Mouse (Mus musculus) MEL (cell line): ENCODE results near the gene Apmap.

ENCODE experiments used
- CTCF ChIP-seq, 3 experiments: IDR thresholded peaks in 2 of 3; conservative IDR thresholded peaks in 1 of 3; 2 replicates each; pipeline ENCODE4 v1.5.1; 2011 to 2012; ENCODE audit warnings: low read length in 3 of 3, low read depth in 2 of 3, mild to moderate bottlenecking in 2 of 3, improper control_type of control experiment in 1 of 3, inconsistent platforms in 1 of 3, mixed read lengths in 1 of 3, moderate library complexity in 1 of 3; ENCODE audit not compliant: control insufficient read depth in 1 of 3, insufficient read depth in 1 of 3, poor library complexity in 1 of 3, severe bottlenecking in 1 of 3
- ETS1 ChIP-seq: IDR thresholded peaks from 2 replicates; pipeline ENCODE4 v1.6.1; 2012; ENCODE audit warnings: low read depth, mild to moderate bottlenecking, inconsistent platforms, low read length, improper control_type of control experiment, moderate library complexity
- RAD21 ChIP-seq: IDR thresholded peaks from 2 replicates; pipeline ENCODE4 v1.6.1; 2011; ENCODE audit warnings: mild to moderate bottlenecking, low read depth, low read length, improper control_type of control experiment
- TAL1 ChIP-seq: IDR thresholded peaks from 2 replicates; pipeline ENCODE4 v1.6.1; 2012; ENCODE audit warnings: mild to moderate bottlenecking, inconsistent platforms, low read length, moderate library complexity, mixed read lengths
- UBTF ChIP-seq: IDR thresholded peaks from 2 replicates; pipeline ENCODE4 v1.6.1; 2012; ENCODE audit warnings: low read depth, mild to moderate bottlenecking, inconsistent platforms, low read length, improper control_type of control experiment, moderate library complexity, borderline replicate concordance; ENCODE audit not compliant: insufficient read depth
- USF1 ChIP-seq: IDR thresholded peaks from 2 replicates; pipeline ENCODE4 v1.6.1; 2014; ENCODE audit warnings: low read depth, mild to moderate bottlenecking, inconsistent platforms, low read length, improper control_type of control experiment, moderate library complexity
- USF2 ChIP-seq, 2 experiments: IDR thresholded peaks; 2 replicates each; pipeline ENCODE4 v1.6.1; 2011 to 2012; ENCODE audit warnings: improper control_type of control experiment in 2 of 2, low read length in 2 of 2, borderline replicate concordance in 1 of 2, inconsistent platforms in 1 of 2, low read depth in 1 of 2, mild to moderate bottlenecking in 1 of 2; ENCODE audit not compliant: insufficient read depth in 1 of 2

GRCm38 (mm10) chr2:150646411-150647121 is 38.2 kb upstream of the Apmap start:
- no peak for TF ChIP-seq RAD21
- TF ChIP-seq USF2 (IDR thresholded peaks at IDR 0.05; ENCODE audit: borderline replicate concordance in 1 of 2, insufficient read depth in 1 of 2, low read depth in 1 of 2, low read length in 2 of 2) = no peak
- TF ChIP-seq TAL1 = no peak
- no peak for TF ChIP-seq UBTF
- TF ChIP-seq USF1 = no peak
- TF ChIP-seq ETS1 = no peak
- no peak for TF ChIP-seq CTCF (IDR thresholded peaks at IDR 0.05 in 2 of 3, conservative IDR thresholded peaks at IDR 0.05 in 1 of 3; ENCODE audit: control insufficient read depth in 1 of 3, insufficient read depth in 1 of 3, low read depth in 2 of 3, low read length in 3 of 3, poor library complexity in 1 of 3, severe bottlenecking in 1 of 3)
